Mouse (Mus musculus) forebrain, embryonic 11.5 days (tissue): ENCODE measurements around the gene Tsc22d3. TPM values are rescaled to one million over a fixed set of nuclear protein-coding genes. Genes with fewer than 3 reads are reported as not detected.
"Not testable (repeated sequence)": the region's sequence is repeated elsewhere in the genome, so short reads cannot be mapped to it uniquely, and the experiment has no call there.

Experiments
- ATAC-seq: fragments of 200-750 bp; cut with Nextera tagmentation; replicated peaks from 2 replicates; pipeline ENCODE4 v1.8.0; 2017; ENCODE audit warnings: moderate TSS enrichment; ENCODE audit not compliant: low FRiP score
- DNase-seq: peaks from one replicate; pipeline ENCODE4 v3.0.0-alpha.2; 2017; ENCODE audit warnings: low spot score
- H3K27ac ChIP-seq: fragments of 300-500 bp; sonication (generic); 2 replicates; pipeline ENCODE4 v1.5.1; 2014; ENCODE audit warnings: low read depth, low read length
- H3K27me3 ChIP-seq: fragments of 300-500 bp; sonication (generic); 2 replicates; pipeline ENCODE4 v1.6.1; 2014; ENCODE audit warnings: mild to moderate bottlenecking, low read length, mixed read lengths; ENCODE audit not compliant: control insufficient read depth, insufficient read depth
- H3K36me3 ChIP-seq: fragments of 300-500 bp; sonication (generic); 2 replicates; pipeline ENCODE4 v1.6.1; 2014; ENCODE audit warnings: mild to moderate bottlenecking, low read length, moderate library complexity, mixed read lengths; ENCODE audit not compliant: control insufficient read depth, insufficient read depth
- H3K4me1 ChIP-seq: fragments of 300-500 bp; sonication (generic); replicated peaks from 2 replicates; pipeline ENCODE4 v1.6.1; 2014; ENCODE audit warnings: low read length, mixed read lengths; ENCODE audit not compliant: control insufficient read depth, insufficient read depth
- H3K4me2 ChIP-seq: fragments of 300-500 bp; sonication (generic); 2 replicates; pipeline ENCODE4 v1.6.1; 2014; ENCODE audit warnings: low read depth, mild to moderate bottlenecking, low read length, moderate library complexity, mixed read lengths; ENCODE audit not compliant: severe bottlenecking
- H3K4me3 ChIP-seq: fragments of 300-500 bp; sonication (generic); 2 replicates; pipeline ENCODE4 v1.5.1; 2014; ENCODE audit warnings: low read depth, low read length
- H3K9ac ChIP-seq: fragments of 300-500 bp; sonication (generic); 2 replicates; pipeline ENCODE4 v1.6.1; 2014; ENCODE audit warnings: low read length
- H3K9me3 ChIP-seq: fragments of 300-500 bp; sonication (generic); 2 replicates; pipeline ENCODE4 v1.6.1; 2016; ENCODE audit warnings: low read length, mixed read lengths; ENCODE audit not compliant: control insufficient read depth
- WGBS: fragments of 180-500 bp; shearing (Covaris S2); extraction: QIAGEN DNeasy Blood & Tissue Kit; methylation state at CpG from one replicate; pipeline ENCODE4 v1.1.7; 2014; 5-methylcytosine and 5-hydroxymethylcytosine counted together
- polyA plus RNA-seq: library from polyadenylated mRNA; unstranded; fragments of >200 nt; fragmentation: Nextera tagmentation; extraction: Ambion mirVana; gene quantifications from 2 replicates; pipeline ENCODE4 v1.2.1, GENCODE M21; 2014

The Tsc22d3 gene
- polyA plus RNA-seq, 1 experiment from 2014 or later: 105 TPM

DNA sequence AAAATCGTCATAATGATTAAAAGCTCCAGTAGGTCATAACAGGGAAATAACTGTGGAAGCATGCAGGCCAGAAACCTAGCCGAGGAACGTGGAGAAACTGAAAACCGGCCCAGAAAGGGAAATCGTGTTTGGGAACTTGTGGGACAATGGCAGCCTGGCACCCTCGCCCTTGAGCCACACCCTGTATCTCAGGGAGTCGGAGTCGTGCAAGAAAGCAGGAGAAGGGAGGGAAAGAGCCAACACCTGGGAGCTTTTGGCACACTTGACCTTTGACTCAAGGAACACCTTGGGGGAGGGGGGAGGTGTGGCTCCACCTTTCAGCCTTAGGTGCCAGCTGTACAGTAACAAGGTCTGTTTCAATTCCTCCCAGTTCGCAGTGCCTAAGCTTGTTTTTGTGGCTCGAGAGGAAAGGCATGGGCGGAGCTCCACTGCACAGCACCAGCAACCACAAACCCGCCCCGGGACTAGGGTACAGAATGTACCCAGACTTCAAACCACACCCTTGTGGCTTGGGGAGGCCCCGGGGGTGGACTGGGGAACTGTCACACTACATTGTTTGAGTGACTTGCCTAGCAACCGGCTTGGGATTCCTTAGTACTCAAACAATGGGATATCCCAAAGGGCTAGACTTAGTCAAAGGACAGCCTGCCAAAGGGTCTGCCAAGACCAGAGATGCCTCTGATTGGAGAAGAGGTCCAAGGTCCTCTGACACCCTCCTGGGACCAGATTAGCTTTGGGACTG, 94.8 kb downstream of the Tsc22d3 start:
- Histone ChIP-seq H3K9me3 (no peaks in the 10 kb centered on the region), H3K9ac (no peak overlapping the region), H3K4me2 (no peak overlapping the region), H3K36me3 (no peaks in the 10 kb centered on the region), H3K27me3 (no peaks in the 10 kb centered on the region; the same call in 1 of the 2 replicates), H3K4me3 (no peak overlapping the region), H3K27ac (no peak overlapping the region), H3K4me1 (peaks cover 1% of the 10 kb centered on the region; the same call in 1 of the 2 replicates)
- 51% methylated on average over 15 of the region's 15 CpGs for WGBS
- ATAC-seq: peak; percentile 49; the same call in 1 of the 2 replicates
- no peak for DNase-seq

DNA sequence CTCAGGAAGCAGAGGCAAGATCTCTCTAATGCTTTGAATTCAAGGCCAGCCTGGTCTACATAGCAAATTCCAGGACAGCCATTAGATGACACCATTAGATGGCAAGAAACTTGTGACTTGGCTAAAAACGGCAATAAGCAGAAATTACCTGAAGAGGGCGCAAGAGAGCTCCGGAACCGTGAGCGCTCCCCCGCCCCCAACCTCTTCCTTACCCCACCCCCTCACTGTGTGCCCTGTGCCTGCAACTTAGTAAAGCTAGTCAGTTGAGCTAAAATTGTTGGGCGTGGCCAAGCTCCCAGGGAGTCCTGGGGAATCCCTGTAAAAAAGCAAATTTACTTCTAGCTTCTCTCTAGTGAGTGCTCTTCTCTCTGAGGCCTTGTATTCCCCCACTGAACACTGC, 96.6 kb downstream of the Tsc22d3 start:
- H3K9ac ChIP-seq: no peak overlapping the region
- H3K9me3 ChIP-seq: no peaks in the 10 kb centered on the region
- peak; percentile 51; the same call in 1 of the 2 replicates for ATAC-seq
- peak; percentile 77 for DNase-seq
- H3K4me2 ChIP-seq: no peak overlapping the region
- no peaks in the 10 kb centered on the region; the same call in 1 of the 2 replicates for H3K27me3 ChIP-seq
- H3K4me1 ChIP-seq: no peaks in the 10 kb centered on the region
- H3K27ac ChIP-seq: no peak overlapping the region
- 18% methylated on average over 7 of the region's 7 CpGs for WGBS
- no peaks in the 10 kb centered on the region for H3K36me3 ChIP-seq
- H3K4me3 ChIP-seq: no peak overlapping the region

GRCm38 (mm10) chrX:140501401-140502301, 98.8 kb downstream of the Tsc22d3 start:
- Histone ChIP-seq H3K4me1 (no peaks in the 10 kb centered on the region), H3K36me3 (no peaks in the 10 kb centered on the region), H3K9ac (no peak overlapping the region), H3K4me3 (no peak overlapping the region), H3K9me3 (no peaks in the 10 kb centered on the region), H3K27ac (no peak overlapping the region), H3K4me2 (no peak overlapping the region), H3K27me3 (peaks cover 2% of the 10 kb centered on the region; the same call in 1 of the 2 replicates)
- 78% methylated on average over 9 of the region's 9 CpGs for WGBS
- ATAC-seq (no peak), DNase-seq (no peak)

- no peak overlapping the region for H3K4me2 ChIP-seq
- DNase-seq (no peak), ATAC-seq (no peak)
- no peaks in the 10 kb centered on the region for H3K36me3 ChIP-seq
- H3K4me3 ChIP-seq: no peak overlapping the region
- no peak overlapping the region for H3K27ac ChIP-seq
- H3K4me1 ChIP-seq: no peaks in the 10 kb centered on the region
- no peaks in the 10 kb centered on the region for H3K9me3 ChIP-seq
- 85% methylated on average over 5 of the region's 5 CpGs for WGBS
- no peak overlapping the region for H3K9ac ChIP-seq
- H3K27me3 ChIP-seq: peaks cover 2% of the 10 kb centered on the region; the same call in 1 of the 2 replicates
These were observed 100.2 kb downstream of the Tsc22d3 start for GRCm38 (mm10) chrX:140500306-140500705.

DNA sequence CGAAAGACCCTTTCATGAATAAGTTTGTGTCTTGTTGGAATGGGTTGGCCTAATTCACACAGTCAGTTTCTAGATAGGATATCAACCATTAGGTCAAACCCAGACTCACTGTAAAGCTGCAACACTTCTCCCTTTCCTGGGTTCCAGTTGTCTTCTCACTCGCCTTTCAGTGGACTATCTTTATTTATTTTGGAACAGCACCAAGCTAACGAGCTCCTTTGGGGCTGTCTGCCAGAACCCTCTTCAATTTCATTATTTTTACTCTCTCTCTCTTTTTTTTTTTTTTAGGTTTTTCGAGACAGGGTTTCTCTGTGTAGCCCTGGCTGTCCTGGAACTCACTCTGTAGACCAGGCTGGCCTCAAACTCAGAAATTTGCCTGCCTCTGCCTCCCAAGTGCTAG, 102.0 kb downstream of the Tsc22d3 start:
- not testable (repeated sequence) for H3K4me2 ChIP-seq, H3K9me3 ChIP-seq, H3K4me3 ChIP-seq, H3K4me1 ChIP-seq, ATAC-seq, H3K36me3 ChIP-seq, H3K9ac ChIP-seq, H3K27ac ChIP-seq, DNase-seq, H3K27me3 ChIP-seq
- whole genome bisulfite sequencing: 72% methylated on average over 4 of the region's 4 CpGs

GRCm38 (mm10) chrX:140494170-140494569, 106.3 kb downstream of the Tsc22d3 start:
- H3K27me3 ChIP-seq: peaks cover 6% of the 10 kb centered on the region; the same call in 1 of the 2 replicates
- WGBS: 88% methylated on average over 6 of the region's 6 CpGs
- no peak overlapping the region for H3K27ac ChIP-seq
- no peak for ATAC-seq
- H3K4me1 ChIP-seq: no peaks in the 10 kb centered on the region
- no peaks in the 10 kb centered on the region for H3K9me3 ChIP-seq
- H3K4me2 ChIP-seq: no peak overlapping the region
- H3K4me3 ChIP-seq: no peak overlapping the region
- no peak overlapping the region for H3K9ac ChIP-seq
- no peaks in the 10 kb centered on the region for H3K36me3 ChIP-seq
- DNase-seq: no peak

DNA sequence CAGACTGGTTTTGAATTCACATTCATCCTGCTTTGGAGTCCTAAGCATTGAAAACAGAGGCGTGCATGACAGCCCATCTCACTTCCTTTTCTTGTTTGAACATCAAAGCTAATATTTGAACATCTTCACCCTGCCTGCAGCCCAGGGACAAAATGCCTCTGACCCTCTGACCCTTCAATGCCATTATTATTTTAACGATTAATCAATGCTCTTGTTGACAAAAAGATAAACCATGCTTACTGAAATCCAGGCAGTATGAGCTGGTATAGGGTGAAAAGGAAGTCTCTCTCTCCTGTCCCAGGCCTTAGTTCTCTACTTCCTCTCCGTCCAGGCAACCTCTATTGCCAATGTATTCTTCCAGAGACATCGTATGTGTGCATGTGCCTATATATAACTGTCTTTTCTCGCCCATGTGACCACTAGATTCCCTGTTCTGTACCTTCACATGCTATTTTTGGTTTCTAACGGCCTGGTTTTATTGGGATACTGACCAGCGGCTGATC, 106.9 kb downstream of the Tsc22d3 start:
- Histone ChIP-seq H3K27ac (no peak overlapping the region), H3K4me1 (no peaks in the 10 kb centered on the region), H3K4me2 (no peak overlapping the region), H3K9ac (no peak overlapping the region), H3K36me3 (no peaks in the 10 kb centered on the region), H3K27me3 (peaks cover 6% of the 10 kb centered on the region; the same call in 1 of the 2 replicates), H3K4me3 (no peak overlapping the region), H3K9me3 (no peaks in the 10 kb centered on the region)
- no peak for ATAC-seq
- DNase-seq: no peak
- WGBS: 70% methylated on average over 7 of the region's 7 CpGs

GRCm38 (mm10) chrX:140491884-140492571, 108.4 kb downstream of the Tsc22d3 start:
- ATAC-seq: no peak
- Histone ChIP-seq H3K4me2 (no peak overlapping the region), H3K27me3 (peaks cover 4% of the 10 kb centered on the region), H3K36me3 (no peaks in the 10 kb centered on the region), H3K9ac (no peak overlapping the region), H3K9me3 (no peaks in the 10 kb centered on the region), H3K4me1 (no peaks in the 10 kb centered on the region), H3K27ac (no peak overlapping the region), H3K4me3 (no peak overlapping the region)
- WGBS: 65% methylated on average over 10 of the region's 10 CpGs
- no peak for DNase-seq
